Mouse (Mus musculus): ENCODE measurements around the gene Arid4a. TPM values are rescaled to one million over a fixed set of nuclear protein-coding genes. Genes with fewer than 3 reads are reported as not detected.

Arid4a gene
- 5.0 TPM for polyA plus RNA-seq (2015; fragmentation: Illumina TruSeq; extraction: RNeasy Lipid Tissue Mini Kit (QIAGEN cat#74804); ENCODE audit: insufficient read depth, low read depth, low replicate concordance)

GRCm38 (mm10) chr12:71015363-71016210, at the start of gene Arid4a:
Gene Arid4a, plus strand, starts transcription at chr12:71015990.

GRCm38 (mm10) chr12:70974441-70975266, 41.1 kb upstream of the Arid4a start, which contains the start of gene Psma3:
Gene Psma3, plus strand, starts transcription at chr12:70974621.

GRCm38 (mm10) chr12:71111331-71111730, 95.5 kb downstream of the Arid4a start, which contains the start of gene Tomm20l:
Gene Tomm20l, plus strand, starts transcription at chr12:71111428.

DNA sequence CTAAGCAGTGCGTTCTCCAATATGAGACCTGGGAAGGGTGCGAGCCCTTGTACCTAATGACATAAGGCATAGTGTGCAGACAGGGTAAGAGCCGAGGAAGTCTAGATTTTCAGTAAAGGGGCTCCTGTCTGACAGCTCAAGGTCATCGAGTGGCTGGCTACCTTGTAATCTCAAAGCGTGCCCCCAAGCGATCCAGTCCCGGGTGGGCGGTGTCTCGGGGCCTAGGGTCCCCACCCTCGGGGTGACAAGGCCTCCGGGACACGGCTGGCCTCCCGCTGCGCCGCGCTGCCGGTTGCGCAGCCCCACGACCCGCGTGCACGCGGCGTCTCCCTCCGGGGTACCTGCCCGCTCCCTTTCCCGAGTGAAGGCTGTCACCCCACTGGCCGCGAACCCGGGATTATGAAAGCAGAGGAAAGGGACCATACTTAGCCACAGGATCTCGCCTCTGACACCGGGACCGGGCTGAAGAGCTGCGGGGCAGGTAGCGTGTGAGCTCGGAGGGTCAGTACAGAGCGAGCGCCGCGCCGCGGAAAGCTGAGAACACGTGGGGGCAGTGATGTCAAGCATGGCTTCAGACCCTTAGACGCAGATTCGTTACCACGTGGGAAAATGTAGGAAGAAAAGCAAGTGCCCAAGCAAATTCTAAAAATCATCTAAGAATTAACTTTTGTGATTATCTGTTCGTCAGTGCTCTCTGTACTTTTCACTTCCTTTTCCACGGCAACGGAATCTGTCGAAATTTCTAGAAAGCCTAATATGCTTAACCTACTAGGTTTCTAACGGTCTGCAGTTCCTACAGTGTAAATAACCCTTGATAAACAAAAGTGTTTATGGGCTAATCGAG, 120.6 kb downstream of the Arid4a start, which contains the start of the genes Timm9 and 2700049A03Rik:
TSS of gene Timm9 (minus strand) at position 555 of the 844 bp plus-strand sequence.
TSS of gene 2700049A03Rik (plus strand) at position 719 of the 844 bp plus-strand sequence.

Other genes starting within 250 kb of the Arid4a start
- gene Frmd6, start 190.5 kb upstream of the Arid4a start, polyA plus RNA-seq (2015; fragmentation: Illumina TruSeq; extraction: RNeasy Lipid Tissue Mini Kit (QIAGEN cat#74804); ENCODE audit: insufficient read depth, low read depth, low replicate concordance), result 7.4 TPM
- 13.8 TPM for gene Actr10, start 78.1 kb upstream of the Arid4a start, polyA plus RNA-seq (2015; fragmentation: Illumina TruSeq; extraction: RNeasy Lipid Tissue Mini Kit (QIAGEN cat#74804); ENCODE audit: insufficient read depth, low read depth, low replicate concordance)
- 57.7 TPM for gene Psma3, start 41.4 kb upstream of the Arid4a start, polyA plus RNA-seq (2015; fragmentation: Illumina TruSeq; extraction: RNeasy Lipid Tissue Mini Kit (QIAGEN cat#74804); ENCODE audit: insufficient read depth, low read depth, low replicate concordance)
- gene Tomm20l, start 95.4 kb downstream of the Arid4a start, polyA plus RNA-seq (2015; fragmentation: Illumina TruSeq; extraction: RNeasy Lipid Tissue Mini Kit (QIAGEN cat#74804); ENCODE audit: insufficient read depth, low read depth, low replicate concordance), result not detected
- 13.9 TPM for gene Timm9, start 120.7 kb downstream of the Arid4a start, polyA plus RNA-seq (2015; fragmentation: Illumina TruSeq; extraction: RNeasy Lipid Tissue Mini Kit (QIAGEN cat#74804); ENCODE audit: insufficient read depth, low read depth, low replicate concordance)
- gene 2700049A03Rik, start 120.9 kb downstream of the Arid4a start, polyA plus RNA-seq (2015; fragmentation: Illumina TruSeq; extraction: RNeasy Lipid Tissue Mini Kit (QIAGEN cat#74804); ENCODE audit: insufficient read depth, low read depth, low replicate concordance), result 1.1 TPM